Mouse (Mus musculus) intestine, embryonic 15.5 days (tissue): ENCODE measurements around the gene Gns. TPM values are rescaled to one million over a fixed set of nuclear protein-coding genes. Genes with fewer than 3 reads are reported as not detected.
A peak's percentile ranks its signal among the peaks of the same experiment; 100 is the strongest.

Experiments
- ATAC-seq: fragments of 200-750 bp; cut with Nextera tagmentation; 2 replicates; pipeline ENCODE4 v1.8.0; 2017; ENCODE audit warnings: moderate TSS enrichment, moderate library complexity
- H3K27ac ChIP-seq: fragments of 300-500 bp; sonication (generic); 2 replicates; pipeline ENCODE4 v1.5.1; 2015; ENCODE audit warnings: mild to moderate bottlenecking, inconsistent platforms
- H3K27me3 ChIP-seq: fragments of 300-500 bp; sonication (generic); replicated peaks from 2 replicates; pipeline ENCODE4 v1.6.1; 2015; ENCODE audit warnings: inconsistent platforms
- H3K36me3 ChIP-seq: fragments of 300-500 bp; sonication (generic); 2 replicates; pipeline ENCODE4 v1.6.1; 2015; ENCODE audit warnings: inconsistent platforms
- H3K4me1 ChIP-seq: fragments of 300-500 bp; sonication (generic); replicated peaks from 2 replicates; pipeline ENCODE4 v1.6.1; 2015; ENCODE audit warnings: inconsistent platforms
- H3K4me2 ChIP-seq: fragments of 300-500 bp; sonication (generic); replicated peaks from 2 replicates; pipeline ENCODE4 v1.6.1; 2015; ENCODE audit warnings: mild to moderate bottlenecking, inconsistent platforms
- H3K4me3 ChIP-seq: fragments of 300-500 bp; sonication (generic); replicated peaks from 2 replicates; pipeline ENCODE4 v1.5.1; 2015; ENCODE audit warnings: inconsistent platforms
- H3K9ac ChIP-seq: fragments of 300-500 bp; sonication (generic); 2 replicates; pipeline ENCODE4 v1.6.1; 2015; ENCODE audit warnings: inconsistent platforms
- H3K9me3 ChIP-seq: fragments of 300-500 bp; sonication (generic); 2 replicates; pipeline ENCODE4 v1.6.1; 2016; ENCODE audit warnings: inconsistent platforms
- WGBS: fragments of 180-500 bp; shearing (Covaris S2); methylation state at CpG from one replicate; pipeline ENCODE4 v1.1.7; 2015; 5-methylcytosine and 5-hydroxymethylcytosine counted together
- polyA plus RNA-seq: library from polyadenylated mRNA; unstranded; fragments of >200 nt; fragmentation: Nextera tagmentation; extraction: Ambion mirVana; gene quantifications from 2 replicates; pipeline ENCODE4 v1.2.1, GENCODE M21; 2015

The Gns gene
- polyA plus RNA-seq, 1 experiment from 2014 or later, result 41.4 TPM

GRCm38 (mm10) chr10:121368783-121369465 lies 4.0 kb downstream of the Gns start:
- H3K4me3 ChIP-seq, result no peak overlapping the region
- ATAC-seq, result no peak
- no peak overlapping the region for H3K9ac ChIP-seq
- H3K36me3 ChIP-seq, result 0 out of 2 replicates have a peak, but pooled peaks cover 11% of the 10 kb centered on the region
- H3K27ac ChIP-seq, result no peak overlapping the region
- H3K27me3 ChIP-seq, result no peaks in the 10 kb centered on the region
- no peaks in the 10 kb centered on the region for H3K9me3 ChIP-seq
- peaks cover 13% of the 10 kb centered on the region for H3K4me1 ChIP-seq
- no peak overlapping the region for H3K4me2 ChIP-seq
- WGBS, result 80% methylated on average over 18 of the region's 18 CpGs

GRCm38 (mm10) chr10:121370777-121371176 lies 5.9 kb downstream of the Gns start:
- no peaks in the 10 kb centered on the region for H3K27me3 ChIP-seq
- H3K36me3 ChIP-seq, result 0 out of 2 replicates have a peak, but pooled peaks cover 11% of the 10 kb centered on the region
- no peak overlapping the region for H3K4me3 ChIP-seq
- no peak overlapping the region for H3K9ac ChIP-seq
- no peak overlapping the region for H3K27ac ChIP-seq
- H3K4me1 ChIP-seq, result peaks cover 6% of the 10 kb centered on the region; the same call in 1 of the 2 replicates
- ATAC-seq, result no peak
- H3K9me3 ChIP-seq, result no peaks in the 10 kb centered on the region
- WGBS, result 91% methylated on average over 6 of the region's 6 CpGs
- H3K4me2 ChIP-seq, result no peak overlapping the region

- no peak overlapping the region for H3K4me3 ChIP-seq
- no peaks in the 10 kb centered on the region for H3K27me3 ChIP-seq
- WGBS, result 80% methylated on average over 12 of the region's 12 CpGs
- no peak overlapping the region for H3K4me2 ChIP-seq
- H3K9me3 ChIP-seq, result no peaks in the 10 kb centered on the region
- no peak overlapping the region for H3K27ac ChIP-seq
- ATAC-seq, result no peak
- H3K9ac ChIP-seq, result no peak overlapping the region
- peaks cover 32% of the 10 kb centered on the region for H3K36me3 ChIP-seq
- H3K4me1 ChIP-seq, result 0 out of 2 replicates have a peak, but pooled peaks cover 3% of the 10 kb centered on the region
These were observed 9.1 kb downstream of the Gns start for GRCm38 (mm10) chr10:121374013-121374412.

- Histone ChIP-seq H3K27ac (no peak overlapping the region), H3K4me1 (0 out of 2 replicates have a peak, but pooled peaks cover 3% of the 10 kb centered on the region), H3K9me3 (no peaks in the 10 kb centered on the region), H3K4me2 (no peak overlapping the region), H3K27me3 (no peaks in the 10 kb centered on the region), H3K4me3 (no peak overlapping the region), H3K9ac (no peak overlapping the region), H3K36me3 (peaks cover 39% of the 10 kb centered on the region)
- WGBS, result 79% methylated on average over 17 of the region's 17 CpGs
- ATAC-seq, result no peak
These were observed 10.1 kb downstream of the Gns start for GRCm38 (mm10) chr10:121374693-121375620.

GRCm38 (mm10) chr10:121375649-121376493 lies 11.0 kb downstream of the Gns start:
- peak; percentile 21; the same call in 1 of the 2 replicates for ATAC-seq
- Histone ChIP-seq H3K36me3 (peaks cover 34% of the 10 kb centered on the region), H3K4me2 (no peak overlapping the region), H3K27me3 (no peaks in the 10 kb centered on the region), H3K9ac (no peak overlapping the region), H3K9me3 (no peaks in the 10 kb centered on the region), H3K4me1 (0 out of 2 replicates have a peak, but pooled peaks cover 3% of the 10 kb centered on the region), H3K27ac (0 out of 2 replicates have a peak overlapping the region, but pooled peaks have one; percentile 18), H3K4me3 (no peak overlapping the region)
- WGBS, result 75% methylated on average over 24 of the region's 24 CpGs

GRCm38 (mm10) chr10:121376530-121377271 lies 11.8 kb downstream of the Gns start:
- peaks cover 38% of the 10 kb centered on the region for H3K36me3 ChIP-seq
- H3K4me2 ChIP-seq, result no peak overlapping the region
- H3K9ac ChIP-seq, result no peak overlapping the region
- H3K4me3 ChIP-seq, result no peak overlapping the region
- no peaks in the 10 kb centered on the region for H3K9me3 ChIP-seq
- peak; percentile 76 for ATAC-seq
- no peaks in the 10 kb centered on the region for H3K27me3 ChIP-seq
- peak overlapping the region; percentile 18; the same call in 1 of the 2 replicates for H3K27ac ChIP-seq
- WGBS, result 78% methylated on average over 24 of the region's 24 CpGs
- 0 out of 2 replicates have a peak, but pooled peaks cover 3% of the 10 kb centered on the region for H3K4me1 ChIP-seq

GRCm38 (mm10) chr10:121379387-121379786 lies 14.5 kb downstream of the Gns start:
- WGBS, result 97% methylated on average over 3 of the region's 3 CpGs
- Histone ChIP-seq H3K27ac (no peak overlapping the region), H3K4me2 (no peak overlapping the region), H3K27me3 (no peaks in the 10 kb centered on the region), H3K9me3 (no peaks in the 10 kb centered on the region), H3K36me3 (peaks cover 50% of the 10 kb centered on the region), H3K4me1 (peaks cover 4% of the 10 kb centered on the region; the same call in 1 of the 2 replicates), H3K4me3 (no peak overlapping the region), H3K9ac (no peak overlapping the region)
- no peak for ATAC-seq

GRCm38 (mm10) chr10:121381280-121381679 lies 16.4 kb downstream of the Gns start:
- Histone ChIP-seq H3K27me3 (no peaks in the 10 kb centered on the region), H3K27ac (no peak overlapping the region), H3K4me1 (peaks cover 18% of the 10 kb centered on the region), H3K9ac (no peak overlapping the region), H3K9me3 (no peaks in the 10 kb centered on the region), H3K36me3 (peaks cover 54% of the 10 kb centered on the region), H3K4me2 (no peak overlapping the region), H3K4me3 (no peak overlapping the region)
- no peak for ATAC-seq
- WGBS, result 77% methylated on average over 18 of the region's 18 CpGs

- Histone ChIP-seq H3K9me3 (no peaks in the 10 kb centered on the region), H3K4me3 (no peak overlapping the region), H3K27me3 (no peaks in the 10 kb centered on the region), H3K4me1 (peaks cover 17% of the 10 kb centered on the region), H3K36me3 (peaks cover 29% of the 10 kb centered on the region), H3K4me2 (peak overlapping the region; percentile 6; the same call in 1 of the 2 replicates), H3K27ac (no peak overlapping the region), H3K9ac (no peak overlapping the region)
- ATAC-seq, result peak; percentile 60
- 76% methylated on average over 13 of the region's 13 CpGs for WGBS
These were observed 19.8 kb downstream of the Gns start for GRCm38 (mm10) chr10:121384710-121385109.

- 77% methylated on average over 6 of the region's 6 CpGs for WGBS
These were observed 20.8 kb downstream of the Gns start for GRCm38 (mm10) chr10:121385695-121386094.

GRCm38 (mm10) chr10:121386347-121386746 lies 21.5 kb downstream of the Gns start:
- Histone ChIP-seq H3K36me3 (peaks cover 26% of the 10 kb centered on the region), H3K9me3 (no peaks in the 10 kb centered on the region), H3K9ac (no peak overlapping the region), H3K4me3 (no peak overlapping the region), H3K27me3 (no peaks in the 10 kb centered on the region), H3K27ac (peak overlapping the region; percentile 39; the same call in 1 of the 2 replicates), H3K4me2 (no peak overlapping the region), H3K4me1 (peaks cover 17% of the 10 kb centered on the region)
- ATAC-seq, result no peak
- WGBS, result 42% methylated on average over 9 of the region's 9 CpGs

More at GRCm38 (mm10) chr10:121385695-121386094, 20.8 kb downstream of the Gns start:
- H3K27ac ChIP-seq, result 0 out of 2 replicates have a peak overlapping the region, but pooled peaks have one; percentile 39
- H3K36me3 ChIP-seq, result peaks cover 29% of the 10 kb centered on the region
- H3K9me3 ChIP-seq, result no peaks in the 10 kb centered on the region
- H3K4me1 ChIP-seq, result peaks cover 17% of the 10 kb centered on the region
- H3K9ac ChIP-seq, result no peak overlapping the region
- H3K27me3 ChIP-seq, result no peaks in the 10 kb centered on the region
- no peak overlapping the region for H3K4me3 ChIP-seq
- peak; percentile 61 for ATAC-seq
- H3K4me2 ChIP-seq, result no peak overlapping the region
